Mouse (Mus musculus) adipocyte (in vitro differentiated cells): ENCODE results near the gene Zfp385a.
"Not testable (repeated sequence)": the region's sequence is repeated elsewhere in the genome, so short reads cannot be mapped to it uniquely, and the experiment has no call there.

Source experiments
- DNase-seq: peaks from one replicate; pipeline ENCODE4 v3.0.0-alpha.2; 2016; ENCODE audit warnings: low spot score

Zfp385a gene

GRCm38 (mm10) chr15:103290843-103291242 is 49.0 kb downstream of the Zfp385a start:
- DNase-seq: no peak

GRCm38 (mm10) chr15:103290417-103290816 is 49.5 kb downstream of the Zfp385a start:
- no peak for DNase-seq

DNA sequence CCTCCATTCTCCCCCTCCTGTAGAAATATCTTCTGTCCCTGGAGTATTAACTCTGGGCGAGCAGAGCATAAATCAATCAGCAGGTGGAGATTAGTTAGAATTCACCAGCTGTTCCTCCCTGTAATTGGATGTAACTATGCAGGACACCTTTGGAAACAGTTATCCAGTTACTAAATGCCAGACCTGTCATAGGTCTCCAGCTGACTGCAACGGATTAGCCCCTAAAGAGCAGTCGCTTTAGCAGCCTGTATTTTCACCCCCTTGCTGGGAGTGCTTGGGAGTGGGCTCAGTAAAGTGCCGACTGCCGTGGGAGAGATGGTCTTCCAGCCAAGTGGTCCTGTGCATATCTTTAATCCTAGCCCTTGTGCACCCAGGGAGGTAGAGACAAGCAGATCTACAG is 50.3 kb downstream of the Zfp385a start:
- no peak for DNase-seq

- DNase-seq: peak; percentile 99
Measured at GRCm38 (mm10) chr15:103285778-103286417, 54.0 kb downstream of the Zfp385a start.

- peak; percentile 81 for DNase-seq
Measured at GRCm38 (mm10) chr15:103284647-103285046, 55.2 kb downstream of the Zfp385a start.

- peak; percentile 78 for DNase-seq
Measured at GRCm38 (mm10) chr15:103284066-103284465, 55.8 kb downstream of the Zfp385a start.

- DNase-seq: no peak
Measured at GRCm38 (mm10) chr15:103281465-103282205, 58.3 kb downstream of the Zfp385a start.

DNA sequence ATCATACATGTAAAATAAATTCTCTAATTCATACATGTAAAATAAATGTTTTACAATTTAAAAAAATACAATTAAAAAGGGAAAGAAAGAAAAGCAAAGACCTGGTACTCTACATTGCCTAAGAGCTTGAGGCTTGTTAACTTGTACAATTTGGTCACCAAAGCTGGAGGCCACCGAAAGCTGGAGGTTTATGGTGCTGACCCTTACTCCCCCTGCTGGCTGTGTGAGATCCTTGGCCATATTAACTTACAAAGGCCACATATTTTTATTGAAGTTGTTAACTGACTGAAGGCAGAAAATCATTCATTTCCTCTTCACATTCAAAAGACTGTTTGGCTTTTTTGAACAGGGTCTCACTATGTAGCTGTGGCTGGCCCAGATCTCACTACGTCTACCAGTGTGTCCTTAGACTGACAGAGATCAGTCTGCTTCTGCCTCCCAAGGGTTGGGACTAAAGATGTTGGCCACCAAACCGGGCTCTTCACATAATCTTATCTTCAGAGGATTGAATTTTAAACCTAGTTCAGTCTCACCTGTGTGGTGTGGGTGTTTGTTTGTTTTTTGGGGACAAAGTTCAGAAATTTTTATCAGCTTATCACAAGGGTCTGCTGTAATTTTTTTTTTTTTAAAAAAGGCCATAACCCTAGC is 59.0 kb downstream of the Zfp385a start:
- DNase-seq: peak; percentile 86

GRCm38 (mm10) chr15:103279750-103280149 is 60.1 kb downstream of the Zfp385a start:
- DNase-seq: peak; percentile 82

GRCm38 (mm10) chr15:103277949-103278348 is 61.9 kb downstream of the Zfp385a start:
- DNase-seq: no peak

DNA sequence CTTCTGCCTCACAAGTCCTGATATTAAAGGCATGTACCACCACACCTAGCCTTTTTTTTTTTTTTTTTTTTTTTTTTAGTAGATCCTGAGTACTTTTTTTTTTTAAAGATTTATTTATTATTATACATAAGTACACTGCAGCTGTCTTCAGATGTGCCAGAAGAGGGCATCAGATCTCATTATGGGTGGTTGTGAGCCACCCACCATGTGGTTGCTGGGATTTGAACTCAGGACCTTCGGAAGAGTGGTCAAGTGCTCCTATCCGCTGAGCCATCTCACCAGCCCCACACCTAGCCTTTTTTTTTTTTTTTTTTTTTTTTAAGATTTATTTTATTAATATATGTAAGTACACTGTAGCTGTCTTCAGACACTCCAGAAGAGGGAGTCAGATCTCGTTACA is 64.0 kb downstream of the Zfp385a start:
- not testable (repeated sequence) for DNase-seq

GRCm38 (mm10) chr15:103272419-103273279 is 67.2 kb downstream of the Zfp385a start, which contains the start of gene Copz1:
Gene Copz1, plus strand, starts transcription at chr15:103272714.
- peak; percentile 100 for DNase-seq

- no peak for DNase-seq
Measured at GRCm38 (mm10) chr15:103268903-103269302, 71.0 kb downstream of the Zfp385a start.

DNA sequence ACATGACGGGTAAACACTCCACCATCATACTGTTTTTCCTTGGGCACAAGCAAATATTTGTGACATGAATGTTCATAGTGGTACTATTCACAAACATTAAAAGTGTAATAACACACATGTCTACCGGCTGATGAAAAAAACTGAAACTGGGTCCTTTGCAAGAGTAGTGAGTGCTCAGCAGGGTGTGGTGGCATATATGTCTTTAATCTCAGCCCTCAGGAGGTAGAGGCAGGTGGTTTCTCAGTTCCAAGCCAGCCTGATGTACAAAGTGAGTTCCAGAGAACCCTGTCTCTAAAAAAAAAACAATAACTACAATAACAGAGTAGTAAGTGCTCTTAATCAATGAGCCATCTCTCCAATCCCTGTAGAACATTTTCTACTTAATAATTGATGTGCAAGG is 75.1 kb downstream of the Zfp385a start:
- no peak for DNase-seq
